Mouse (Mus musculus): ENCODE data around the gene Cacna1a.

Cacna1a gene

GRCm38 (mm10) chr8:84414918-84415317, 26.7 kb downstream of the Cacna1a start:
- no peak for DNase-seq

GRCm38 (mm10) chr8:84415378-84415898, 27.2 kb downstream of the Cacna1a start:
- DNase-seq: peak; percentile 18

- no peak for DNase-seq
Measured at GRCm38 (mm10) chr8:84416041-84416440, 27.8 kb downstream of the Cacna1a start.

- no peak for DNase-seq
Measured at GRCm38 (mm10) chr8:84416915-84417314, 28.7 kb downstream of the Cacna1a start.

GRCm38 (mm10) chr8:84417840-84418239, 29.6 kb downstream of the Cacna1a start:
- no peak for DNase-seq

GRCm38 (mm10) chr8:84424426-84424825, 36.2 kb downstream of the Cacna1a start:
- no peak for DNase-seq

- DNase-seq: no peak
Measured at GRCm38 (mm10) chr8:84426087-84426486, 37.8 kb downstream of the Cacna1a start.

- no peak for DNase-seq
Measured at GRCm38 (mm10) chr8:84426582-84426981, 38.3 kb downstream of the Cacna1a start.

- DNase-seq: no peak
Measured at GRCm38 (mm10) chr8:84428034-84428433, 39.8 kb downstream of the Cacna1a start.

GRCm38 (mm10) chr8:84429014-84429413, 40.8 kb downstream of the Cacna1a start:
- no peak for DNase-seq

- DNase-seq: no peak
Measured at GRCm38 (mm10) chr8:84429492-84429891, 41.3 kb downstream of the Cacna1a start.

- DNase-seq: no peak
Measured at GRCm38 (mm10) chr8:84435370-84435769, 47.1 kb downstream of the Cacna1a start.

- no peak for DNase-seq
Measured at GRCm38 (mm10) chr8:84439813-84440212, 51.6 kb downstream of the Cacna1a start.

- DNase-seq: no peak
Measured at GRCm38 (mm10) chr8:84442043-84442442, 53.8 kb downstream of the Cacna1a start.

- DNase-seq: no peak
Measured at GRCm38 (mm10) chr8:84446571-84446991, 58.3 kb downstream of the Cacna1a start.

- DNase-seq: peak; percentile 74
Measured at GRCm38 (mm10) chr8:84454532-84454931, 66.3 kb downstream of the Cacna1a start.

- no peak for DNase-seq
Measured at GRCm38 (mm10) chr8:84458853-84459252, 70.6 kb downstream of the Cacna1a start.

- no peak for DNase-seq
Measured at GRCm38 (mm10) chr8:84459276-84459675, 71.0 kb downstream of the Cacna1a start.

- DNase-seq: no peak
Measured at GRCm38 (mm10) chr8:84460698-84461097, 72.5 kb downstream of the Cacna1a start.

- DNase-seq: no peak
Measured at GRCm38 (mm10) chr8:84466932-84467331, 78.7 kb downstream of the Cacna1a start.

- DNase-seq: no peak
Measured at GRCm38 (mm10) chr8:84469076-84469475, 80.8 kb downstream of the Cacna1a start.

- peak; percentile 76 for DNase-seq
Measured at GRCm38 (mm10) chr8:84471271-84471995, 83.2 kb downstream of the Cacna1a start.

GRCm38 (mm10) chr8:84474456-84474855, 86.2 kb downstream of the Cacna1a start:
- DNase-seq: peak; percentile 10

- no peak for DNase-seq
Measured at GRCm38 (mm10) chr8:84477341-84477740, 89.1 kb downstream of the Cacna1a start.

- DNase-seq: no peak
Measured at GRCm38 (mm10) chr8:84483004-84483403, 94.8 kb downstream of the Cacna1a start.

All from thymus, postnatal 4 days (tissue).